Mouse (Mus musculus): ENCODE measurements around the gene Kmt5a. TPM values are rescaled to one million over a fixed set of nuclear protein-coding genes. Genes with fewer than 3 reads are reported as not detected.

Gene Kmt5a
- total RNA-seq (2021), result 100 to 1,000 TPM; 105 to 109 TPM
- long read RNA-seq, experiment 1, transcript Kmt5a-202 (7 exons, 1,425 nt), result major isoform, 77 of 124 reads
- long read RNA-seq, experiment 1, transcript Kmt5a-209 (8 exons, 2,112 nt), result minor isoform, 13 of 124 reads
- long read RNA-seq, experiment 1, partial matches to known transcripts, result 11 of 124 reads
- long read RNA-seq, experiment 1, other reads (novel, unspliced or antisense), result 19 of 124 reads
- long read RNA-seq, experiment 2, transcript Kmt5a-202 (7 exons, 1,425 nt), result major isoform, 66 of 97 reads
- long read RNA-seq, experiment 2, transcript Kmt5a-209 (8 exons, 2,112 nt), result minor isoform, 10 of 97 reads
- long read RNA-seq, experiment 2, partial matches to known transcripts, result 10 of 97 reads
- long read RNA-seq, experiment 2, other reads (novel, unspliced or antisense), result 6 of 97 reads

DNA sequence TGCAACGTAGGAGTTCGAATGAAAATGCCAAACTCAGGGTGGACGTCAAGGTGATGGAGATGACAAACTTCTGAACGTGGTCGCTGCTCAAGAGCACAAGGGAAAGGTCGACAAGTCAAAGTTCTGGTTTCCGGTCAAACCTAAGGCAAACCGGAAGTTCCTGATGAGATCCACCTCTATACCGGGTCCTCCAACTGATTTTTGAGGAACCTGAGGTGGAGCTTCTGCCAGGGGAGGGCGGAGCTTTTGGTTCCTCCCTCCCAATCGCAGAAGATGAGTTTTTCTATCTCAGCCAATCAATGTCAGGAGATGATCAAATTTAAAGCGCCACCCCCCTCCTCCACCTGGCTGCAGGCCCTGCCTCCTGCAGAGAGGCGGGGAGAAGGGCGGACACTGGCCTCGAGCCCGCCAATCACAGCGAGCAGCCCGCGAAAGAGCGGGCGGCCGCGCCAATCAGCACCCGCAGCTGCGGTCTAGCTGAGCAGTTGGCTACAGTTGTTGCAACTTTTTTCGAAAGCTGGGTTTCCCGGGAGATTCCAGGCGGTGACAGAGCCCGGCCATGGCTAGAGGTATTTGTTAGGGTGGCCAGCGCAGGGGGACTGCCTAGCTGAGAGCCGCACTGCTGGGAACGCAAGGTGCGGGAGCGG, at the start of gene Kmt5a:
TSS of gene Kmt5a (plus strand) at position 484 of the 647 bp plus-strand sequence.
- peak; percentile 97 for DNase-seq

DNA sequence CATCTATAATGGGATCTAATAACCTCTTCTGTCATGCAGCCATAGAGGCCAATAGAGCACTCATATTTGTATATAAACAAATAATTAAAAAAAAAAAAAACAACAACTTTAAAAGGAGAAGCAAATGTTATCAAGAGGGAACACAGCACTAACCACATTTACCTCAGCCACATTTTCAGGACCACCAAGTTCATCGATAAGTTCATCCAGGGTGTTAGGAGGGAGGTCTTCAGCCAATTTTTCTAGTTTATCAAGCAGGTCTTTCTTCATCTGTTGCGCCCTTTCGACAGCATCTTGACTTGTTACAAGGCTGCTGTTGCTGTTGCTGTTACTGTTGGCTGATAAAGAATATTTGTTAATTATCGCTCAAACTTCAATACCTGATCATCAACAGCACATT, 47.3 kb upstream of the Kmt5a start:
- no peak for DNase-seq

DNA sequence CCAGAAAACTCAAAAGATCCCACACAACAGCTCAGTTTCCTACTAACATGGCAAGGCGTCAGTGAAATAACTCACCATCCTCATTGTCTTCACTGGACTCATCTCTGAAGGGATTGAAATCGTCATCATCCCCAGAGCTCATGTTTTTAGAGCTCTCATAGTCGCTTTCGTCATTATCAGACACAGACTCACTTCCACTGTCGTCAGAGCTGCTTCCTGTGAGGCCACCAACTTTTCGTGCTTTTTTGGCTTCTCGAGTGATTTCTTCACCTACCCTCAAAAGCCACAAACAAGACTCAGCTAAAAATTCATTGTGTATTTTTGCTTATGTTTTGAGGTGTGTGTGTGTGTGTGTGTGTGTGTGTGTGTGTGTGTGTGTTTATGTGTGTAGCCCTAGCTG, 46.0 kb upstream of the Kmt5a start:
- no peak for DNase-seq

DNA sequence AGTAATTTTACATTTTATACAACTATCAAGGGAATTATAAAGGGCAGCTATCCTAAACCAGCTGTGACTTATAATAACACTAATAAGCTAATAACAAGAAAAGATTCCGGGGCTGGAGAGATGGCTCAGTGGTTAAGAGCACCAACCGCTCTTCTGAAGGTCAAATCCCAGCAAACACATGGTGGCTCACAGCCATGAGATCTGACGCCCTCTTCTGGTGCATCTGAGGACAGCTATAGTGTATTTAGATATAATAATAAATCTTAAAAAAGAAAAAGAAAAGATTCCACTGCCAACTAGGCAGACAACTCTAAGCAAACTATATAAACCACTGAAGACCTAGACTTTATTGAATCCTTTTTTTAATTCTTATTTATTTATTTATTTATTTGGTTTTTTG, 28.9 kb upstream of the Kmt5a start:
- peak; percentile 24 for DNase-seq

DNA sequence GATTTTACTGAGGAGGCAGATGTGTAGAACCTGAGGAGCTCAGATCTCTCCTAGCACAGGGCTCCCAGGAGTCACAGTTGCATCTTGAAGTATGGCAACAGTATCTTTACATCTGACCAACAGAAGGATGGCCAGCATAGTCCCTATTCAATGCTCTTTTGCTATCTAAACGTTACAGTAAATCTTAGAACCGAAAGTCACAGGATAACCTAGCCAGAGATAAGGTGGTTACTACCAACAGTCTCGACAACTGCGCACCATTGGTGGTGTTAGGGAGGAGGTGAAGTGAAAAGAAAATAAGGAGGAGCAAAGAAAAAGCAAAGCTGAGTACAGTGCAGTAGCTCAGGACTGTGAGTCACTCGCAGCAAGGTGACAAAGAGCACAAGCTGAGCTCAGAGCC, 27.6 kb upstream of the Kmt5a start:
- no peak for DNase-seq

DNA sequence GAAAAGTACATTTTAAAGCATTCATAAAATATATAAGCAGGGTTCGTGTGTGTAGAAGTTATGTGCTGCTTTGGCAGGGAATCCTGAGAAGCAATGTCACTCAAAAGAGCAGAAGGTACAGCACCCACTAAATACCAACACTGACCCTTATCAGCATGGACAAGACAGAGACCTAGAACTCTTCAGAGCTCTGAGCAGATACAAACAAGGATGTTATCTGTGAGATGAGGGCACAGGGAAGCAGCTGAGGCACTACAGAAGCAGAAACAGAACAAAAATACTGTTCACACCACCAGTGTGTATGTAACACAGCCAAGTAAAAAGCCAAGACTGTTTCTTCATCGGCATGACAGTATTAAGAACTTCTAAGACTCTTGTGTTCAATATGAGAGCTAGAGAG, 20.8 kb upstream of the Kmt5a start:
- DNase-seq, result no peak

DNA sequence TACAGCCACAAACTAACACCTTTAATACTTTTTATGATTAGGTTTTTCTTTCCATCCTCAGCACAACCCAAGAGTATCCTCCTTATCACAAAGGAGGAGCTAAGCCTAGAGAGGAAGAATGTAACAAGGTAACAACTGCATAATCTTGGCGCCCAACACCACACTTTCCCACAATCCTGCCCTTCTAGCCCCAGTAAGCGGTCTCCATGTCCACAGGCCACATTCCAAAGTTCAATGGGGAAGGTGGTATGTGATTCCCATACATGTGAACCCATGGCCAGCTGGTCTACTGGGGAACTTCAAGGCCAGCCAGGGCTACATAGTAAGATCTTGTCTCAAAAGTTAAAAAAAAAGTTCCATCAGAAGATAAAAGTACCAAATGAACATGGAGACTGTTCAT, 17.9 kb upstream of the Kmt5a start:
- no peak for DNase-seq

DNA sequence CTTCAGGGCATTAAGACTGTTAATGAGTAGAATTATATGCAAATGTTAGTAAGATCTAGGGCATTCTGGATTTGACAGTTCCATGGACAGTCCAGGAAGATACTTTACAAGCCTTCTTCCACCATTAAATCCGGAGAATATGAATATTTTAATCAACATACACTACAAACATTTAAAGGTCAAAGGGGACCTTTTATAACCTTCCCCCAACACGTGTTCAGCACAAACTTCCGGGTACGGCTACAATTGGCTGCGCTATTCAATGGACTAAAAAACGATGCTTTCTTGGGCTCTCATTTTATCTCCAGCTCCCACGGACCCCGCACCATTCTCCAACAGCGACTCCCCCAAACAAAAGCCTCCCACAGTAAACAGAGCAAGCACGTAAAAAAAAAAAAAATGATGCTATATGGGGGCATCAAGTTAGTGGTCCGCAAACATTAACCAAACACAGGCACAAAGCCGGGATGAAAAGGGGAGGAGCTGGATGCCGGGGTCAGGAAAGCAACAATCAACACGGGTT, 15.5 kb upstream of the Kmt5a start:
- DNase-seq, result peak; percentile 46

DNA sequence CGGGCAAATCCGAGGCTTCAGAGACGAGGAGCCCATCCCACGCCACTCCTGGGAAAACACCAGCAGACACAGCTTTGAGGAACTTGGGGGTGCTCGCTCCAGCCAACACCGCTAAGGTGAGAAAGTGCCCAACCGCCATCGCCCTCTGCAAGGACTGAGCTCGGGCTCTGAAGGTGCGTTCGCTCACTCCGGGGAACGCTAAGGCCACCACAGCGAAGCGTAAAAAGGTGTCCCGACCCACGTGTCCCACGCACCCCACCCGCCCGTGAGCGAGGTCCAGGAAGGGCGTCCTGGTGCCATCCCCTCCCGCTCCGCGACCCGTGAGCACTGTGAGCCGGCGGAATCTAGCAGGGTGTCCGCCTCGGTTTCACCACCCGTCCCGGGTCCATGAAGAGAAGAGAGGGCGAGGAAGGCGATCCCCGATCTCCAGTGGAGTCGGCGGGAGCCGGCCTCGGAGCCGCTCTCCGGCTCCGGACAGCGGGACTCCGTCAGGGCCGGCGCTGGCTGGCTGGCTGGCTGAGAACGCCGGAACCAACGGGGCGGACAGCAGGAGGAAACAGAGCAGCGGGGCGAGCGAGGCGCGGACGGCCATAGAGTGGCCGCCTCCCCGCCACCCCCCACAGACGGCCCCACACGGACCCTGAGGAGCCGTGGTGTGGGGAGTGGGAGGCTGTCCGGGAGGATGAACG, 14.9 kb upstream of the Kmt5a start:
- DNase-seq, result no peak

DNA sequence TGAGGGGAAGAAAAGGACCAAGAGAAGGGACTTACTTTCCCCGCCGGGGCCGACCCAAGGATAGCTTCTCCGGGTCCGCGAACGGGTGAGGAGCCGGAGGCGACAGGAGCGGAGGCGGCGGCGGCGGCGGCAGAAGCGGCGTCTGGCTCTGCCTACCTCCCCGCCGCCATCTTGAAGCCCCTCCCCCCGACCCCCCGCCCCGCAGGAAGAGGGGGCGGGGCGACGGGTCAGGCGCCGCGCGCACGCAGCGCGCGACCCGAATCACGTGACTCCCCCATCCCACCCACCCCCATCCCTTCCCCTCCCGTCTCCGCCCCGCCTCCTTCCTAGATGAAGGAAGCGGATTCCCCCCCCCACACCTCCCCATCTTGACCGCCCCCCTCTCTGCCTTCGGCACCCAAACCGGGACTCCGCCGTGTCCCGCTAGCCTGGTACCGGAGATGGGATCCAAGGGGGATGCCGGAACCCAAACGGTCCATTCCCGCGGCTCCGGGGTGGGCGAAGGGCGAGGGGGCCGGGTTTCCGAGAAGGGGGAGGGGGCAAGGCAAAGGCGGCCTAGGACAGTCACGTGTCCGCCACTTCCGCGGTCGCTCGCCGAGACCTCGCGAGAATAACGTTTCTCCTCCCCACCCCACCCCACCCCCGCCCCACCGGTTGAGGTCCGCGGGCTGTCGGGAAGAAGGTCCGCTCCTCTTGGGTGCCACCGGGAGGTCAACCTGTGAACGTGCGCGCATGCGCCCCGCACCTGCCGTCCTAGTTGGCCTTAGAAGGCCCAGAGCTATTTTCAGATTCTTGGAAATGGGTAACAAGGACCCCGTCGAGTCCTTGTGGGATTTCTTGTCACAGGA, 14.1 kb upstream of the Kmt5a start, which contains the start of gene Sbno1:
TSS of gene Sbno1 (minus strand) at position 590 of the 848 bp plus-strand sequence.
- DNase-seq, result peak; percentile 95

DNA sequence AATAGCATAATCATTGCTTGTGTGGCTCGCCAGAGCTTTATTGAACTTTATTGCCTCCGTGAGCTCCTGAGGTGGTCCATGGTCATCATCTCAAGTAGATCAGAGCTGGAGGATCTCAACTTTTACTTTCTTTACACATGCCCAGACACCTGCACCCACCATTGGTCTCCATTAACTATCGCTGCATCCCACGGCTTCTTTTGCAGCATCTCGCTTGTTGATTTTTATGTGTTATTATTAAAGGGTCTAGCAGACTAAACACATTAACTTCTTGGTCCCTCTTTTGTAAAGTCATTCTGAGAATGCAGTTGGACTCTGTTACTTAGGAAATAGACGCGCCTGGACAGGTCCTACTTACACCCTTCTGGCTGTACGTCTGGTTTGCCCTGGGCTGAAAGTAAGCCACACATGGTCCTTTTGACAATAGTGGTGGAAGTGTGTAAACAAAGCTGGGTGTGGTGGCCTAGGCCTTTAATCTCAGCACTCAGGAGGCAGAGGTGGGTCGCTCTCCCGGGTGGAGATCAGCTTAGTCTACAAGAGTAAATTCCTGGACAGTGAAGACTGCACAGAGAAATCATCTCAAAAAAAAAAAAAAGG, 13.2 kb upstream of the Kmt5a start:
- DNase-seq, result no peak

DNA sequence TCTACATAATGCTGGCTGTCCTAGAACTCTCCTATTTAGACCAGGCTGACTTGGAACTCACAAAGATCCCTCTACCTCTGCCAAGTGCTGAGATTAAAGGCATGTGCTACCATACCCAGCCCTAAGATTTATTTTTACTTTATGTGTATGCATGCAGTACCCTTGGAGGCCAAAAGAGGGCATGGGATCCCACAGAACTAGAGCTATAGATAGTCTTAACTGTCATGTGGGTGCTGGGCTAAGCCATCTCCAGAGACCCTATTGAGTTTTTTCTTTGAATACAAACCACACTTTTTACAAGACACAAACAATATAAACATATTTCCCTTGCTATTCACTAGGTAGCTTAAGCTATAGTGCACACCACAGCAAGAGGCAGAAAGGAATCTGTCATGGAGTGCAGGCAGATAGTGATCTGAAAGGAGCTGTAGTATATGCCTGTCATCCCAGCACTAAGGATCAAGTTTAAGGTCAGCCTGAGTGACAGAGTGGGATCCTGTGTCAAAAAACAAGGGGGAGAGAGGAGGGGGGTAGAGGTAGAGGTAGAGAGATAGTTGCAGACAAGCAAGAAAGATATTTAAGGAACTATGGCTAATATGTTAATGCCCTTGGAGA, 7.2 kb upstream of the Kmt5a start:
- DNase-seq, result peak; percentile 76

DNA sequence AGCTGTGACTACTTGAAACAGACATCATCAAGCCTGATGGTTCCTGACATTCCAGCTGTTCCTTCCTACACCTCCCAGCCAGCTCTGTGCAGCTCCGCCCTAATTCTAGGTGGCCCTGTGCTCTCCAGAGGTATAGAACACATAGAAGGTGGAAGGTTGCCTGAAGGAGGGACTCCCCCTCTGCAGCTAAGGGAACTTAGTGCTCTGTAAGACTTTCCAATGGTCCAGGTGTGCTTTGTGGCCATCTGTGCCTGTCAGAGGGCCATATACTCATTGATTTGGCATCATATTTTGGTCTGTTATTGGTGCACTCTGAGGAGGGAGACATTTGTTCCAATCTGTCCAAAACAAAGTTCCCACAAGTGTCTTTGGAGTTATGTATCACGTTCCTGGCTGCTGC, 6.7 kb upstream of the Kmt5a start:
- no peak for DNase-seq

DNA sequence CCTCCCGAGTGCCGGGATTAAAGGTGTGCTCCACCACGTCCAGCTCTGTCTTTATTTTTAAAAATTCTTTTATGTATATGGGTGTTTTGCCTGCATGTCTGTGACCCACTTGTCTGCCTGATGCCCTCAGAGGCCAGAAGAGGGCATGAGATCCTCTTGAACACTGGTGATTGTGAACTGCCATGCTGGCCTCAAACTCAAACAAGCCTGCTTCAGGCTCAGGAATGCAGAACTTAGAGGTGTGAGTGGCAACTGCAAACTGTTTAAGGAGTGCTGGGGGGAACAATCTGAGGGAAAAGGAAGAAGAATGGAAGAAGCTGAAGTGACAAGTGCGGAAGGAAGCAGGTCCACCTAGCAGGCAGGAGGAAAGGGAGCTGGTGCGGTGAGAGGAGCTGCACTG, 1.5 kb upstream of the Kmt5a start:
- no peak for DNase-seq

DNA sequence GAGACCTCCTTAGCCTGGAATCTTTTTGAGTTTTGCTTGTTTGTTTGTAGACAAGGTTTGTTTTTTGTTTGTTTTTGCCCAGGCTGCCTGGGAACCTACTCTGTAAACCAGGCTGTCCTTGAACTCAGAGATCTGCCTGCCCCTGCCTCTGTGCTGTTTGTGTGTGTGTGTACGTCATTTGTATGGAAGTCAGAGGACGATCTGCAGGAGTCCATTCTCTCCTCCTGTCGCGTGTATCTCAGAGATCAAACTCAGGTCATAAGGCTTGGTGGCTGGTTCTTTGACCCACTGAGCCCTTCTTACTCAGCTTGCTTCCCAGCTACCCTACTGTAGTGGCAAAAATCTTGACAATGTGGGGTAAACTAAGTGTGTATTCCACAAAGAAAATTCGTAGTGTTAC, 984 bp upstream of the Kmt5a start:
- no peak for DNase-seq

DNA sequence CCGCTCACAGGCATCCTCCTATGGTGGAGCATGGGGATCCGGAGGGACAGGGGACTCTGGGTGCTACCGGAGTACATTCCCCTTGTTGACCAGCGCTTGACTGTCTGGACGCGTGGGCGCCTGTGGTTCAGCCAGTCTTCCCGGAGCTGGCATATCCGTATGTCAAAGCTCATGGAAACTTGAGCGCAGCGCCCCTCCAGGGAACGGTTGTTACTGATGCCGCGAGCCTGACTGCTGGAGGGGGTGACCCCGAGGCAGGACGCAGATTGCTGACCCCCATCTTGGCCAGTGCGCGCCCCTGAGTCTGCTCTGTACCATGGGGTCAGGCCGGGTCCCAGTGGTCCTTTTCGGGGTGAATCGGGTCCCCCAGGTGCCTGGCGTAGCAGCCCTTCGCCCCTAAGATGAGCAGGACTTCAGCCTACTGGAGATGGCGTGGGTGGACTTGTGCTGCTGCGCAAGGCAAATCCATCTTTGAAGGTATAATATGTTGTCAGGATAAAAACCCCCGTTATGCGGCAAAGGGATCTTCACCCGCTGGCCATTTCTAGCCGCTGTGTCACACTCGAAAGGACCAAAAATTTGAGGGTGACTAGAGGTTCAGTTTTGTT, 468 bp downstream of the Kmt5a start:
- DNase-seq, result no peak

DNA sequence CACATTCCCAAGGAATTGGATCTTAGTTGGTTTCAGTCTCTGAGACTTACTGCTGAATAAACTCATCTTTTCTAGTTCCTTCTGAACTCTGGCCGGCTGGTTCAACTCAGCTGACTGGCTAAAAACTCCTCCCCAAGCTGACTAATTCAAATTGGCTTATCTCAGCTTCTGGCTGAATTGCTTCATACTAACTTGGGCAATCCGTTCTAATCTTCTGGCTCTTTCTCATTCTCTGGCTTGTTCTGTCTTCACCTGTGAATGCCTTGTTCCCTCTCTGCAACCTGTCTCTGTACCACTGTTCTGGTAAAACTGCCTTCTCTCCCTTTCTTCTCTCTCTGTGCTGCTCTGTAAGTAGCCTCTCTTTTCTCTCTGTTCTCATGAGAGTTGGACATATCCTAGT, 2.9 kb downstream of the Kmt5a start:
- DNase-seq, result no peak

DNA sequence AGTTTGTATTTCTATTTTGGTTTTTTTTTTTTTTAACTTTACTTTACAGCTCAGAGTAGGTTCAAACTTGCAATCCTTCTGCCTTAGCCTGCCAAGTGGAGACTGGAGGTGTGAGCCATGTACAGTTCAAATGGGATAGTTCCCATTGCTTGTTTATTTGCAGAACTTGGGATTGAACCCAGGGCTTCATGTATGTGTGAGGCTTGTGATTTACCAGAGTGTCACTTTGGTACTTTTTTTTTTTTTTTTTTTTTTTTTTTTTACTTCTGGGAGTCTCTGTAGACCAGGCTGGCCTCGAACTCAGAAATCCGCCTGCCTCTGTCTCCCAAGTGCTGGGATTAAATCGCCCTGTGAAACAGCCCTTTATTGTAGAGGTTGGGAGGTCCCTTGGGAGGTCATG, 4.5 kb downstream of the Kmt5a start:
- DNase-seq, result no peak

DNA sequence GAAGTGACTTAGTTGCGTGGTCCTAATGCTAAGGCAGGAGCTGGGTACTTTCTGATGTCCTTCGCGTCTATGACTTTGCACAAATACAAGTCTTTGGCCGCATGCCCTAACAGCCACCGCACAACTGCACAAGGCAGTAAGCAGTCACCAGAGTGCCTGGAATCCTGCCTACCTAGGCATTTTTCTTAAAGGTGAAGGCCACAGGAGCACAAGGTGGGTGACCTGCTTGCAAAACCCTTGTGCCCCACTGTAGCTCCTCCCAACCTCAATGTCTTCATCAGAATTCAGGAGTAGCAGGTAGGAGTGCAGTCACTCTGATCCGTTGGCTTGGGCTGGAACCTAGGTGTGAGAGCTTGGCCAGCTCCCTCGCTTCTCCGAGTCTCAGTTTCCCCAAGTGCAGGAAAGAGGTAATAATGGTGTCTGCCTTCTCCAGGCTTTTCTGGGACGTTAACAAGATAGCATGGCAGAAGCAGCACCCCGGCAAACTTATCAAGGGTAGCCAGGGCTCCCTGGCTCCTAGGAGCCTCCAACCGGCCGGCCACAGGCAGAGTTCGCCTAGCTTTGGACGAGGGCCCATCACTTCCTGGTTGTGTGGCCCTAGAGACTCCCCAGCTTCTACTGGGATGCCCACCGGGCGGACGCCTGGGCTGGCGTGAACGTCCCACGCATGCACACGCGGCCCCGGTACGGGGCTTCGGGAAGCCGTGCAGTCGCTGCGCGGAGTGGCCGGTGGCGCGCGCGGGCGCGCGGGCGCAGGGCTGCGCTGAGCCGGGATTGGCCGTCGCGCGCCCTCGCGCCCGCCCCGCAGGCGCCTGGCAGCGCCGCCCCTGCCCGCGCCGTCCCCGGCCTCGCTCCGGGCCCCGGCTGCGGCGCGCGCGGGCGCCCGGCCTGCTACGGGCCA, 5.2 kb downstream of the Kmt5a start:
- DNase-seq, result peak; percentile 86

All from adrenal gland, postnatal 10 days (tissue).